Mouse (Mus musculus) spleen, adult 18-20 months (tissue): ENCODE measurements around the gene Celsr1.

Source experiments
- DNase-seq, 2 experiments: peaks; one replicate each; pipeline ENCODE4 v3.0.0; 2022; ENCODE audit warnings: mixed read lengths in 2 of 2

Gene Celsr1

DNA sequence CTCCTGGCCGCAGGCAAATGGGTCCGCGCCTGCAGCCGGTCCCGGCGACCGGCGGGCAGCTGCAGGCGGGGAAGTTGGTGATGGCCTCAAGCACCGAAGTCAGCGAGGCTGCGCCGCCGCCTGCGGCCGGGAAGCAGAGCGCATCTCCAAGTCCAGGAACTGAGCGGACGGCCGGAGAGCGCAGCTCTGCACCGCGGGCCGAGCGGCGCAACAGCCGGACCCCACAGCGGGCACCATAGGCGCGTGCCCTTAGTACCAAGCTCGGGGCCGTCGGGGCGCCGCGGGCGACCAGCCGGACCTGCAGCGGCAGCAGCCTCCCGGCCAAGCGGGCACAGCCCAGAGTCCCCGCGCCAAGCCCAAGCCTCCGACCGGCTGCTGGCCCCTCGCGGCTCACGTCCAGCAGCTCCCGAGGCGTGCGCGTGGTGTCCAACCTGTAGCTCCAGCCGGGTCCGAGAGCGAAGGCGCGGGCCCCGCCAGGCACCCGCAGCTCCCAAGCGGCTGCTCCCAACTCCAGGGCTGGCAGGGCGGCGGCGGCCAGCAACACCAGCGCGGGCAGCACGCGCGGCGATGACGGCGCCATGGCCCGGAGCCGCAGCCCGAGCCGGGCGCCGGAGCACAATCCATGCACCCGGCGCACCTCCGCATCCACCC lies at the start of gene Celsr1:
TSS of gene Celsr1 (minus strand) at position 587 of the 651 bp plus-strand sequence.
- no peak for DNase-seq

DNA sequence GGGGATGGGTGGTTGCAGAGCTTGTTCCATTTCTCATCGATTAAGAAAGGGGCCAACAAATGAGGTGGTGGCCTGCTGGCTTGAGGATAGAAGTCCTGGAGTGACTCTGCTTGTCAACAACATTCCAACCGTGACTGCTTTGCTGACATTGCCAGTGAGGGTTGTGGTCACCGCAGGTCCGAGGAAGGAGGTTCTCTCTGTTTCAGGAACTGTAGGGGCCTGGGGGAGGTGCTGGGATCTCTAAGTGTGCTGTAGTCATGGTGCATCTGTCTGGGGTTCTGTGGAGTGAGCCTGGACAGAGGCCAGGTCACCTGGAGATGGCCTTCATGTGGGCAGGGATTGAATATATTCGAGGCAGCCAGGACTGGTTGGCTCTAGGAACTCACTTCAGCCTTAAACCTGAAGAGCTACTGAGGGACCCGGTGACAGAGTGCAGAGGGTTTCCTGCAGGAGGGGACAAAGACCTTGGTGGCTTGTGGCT lies 49.7 kb upstream of the Celsr1 start:
- no peak for DNase-seq

DNA sequence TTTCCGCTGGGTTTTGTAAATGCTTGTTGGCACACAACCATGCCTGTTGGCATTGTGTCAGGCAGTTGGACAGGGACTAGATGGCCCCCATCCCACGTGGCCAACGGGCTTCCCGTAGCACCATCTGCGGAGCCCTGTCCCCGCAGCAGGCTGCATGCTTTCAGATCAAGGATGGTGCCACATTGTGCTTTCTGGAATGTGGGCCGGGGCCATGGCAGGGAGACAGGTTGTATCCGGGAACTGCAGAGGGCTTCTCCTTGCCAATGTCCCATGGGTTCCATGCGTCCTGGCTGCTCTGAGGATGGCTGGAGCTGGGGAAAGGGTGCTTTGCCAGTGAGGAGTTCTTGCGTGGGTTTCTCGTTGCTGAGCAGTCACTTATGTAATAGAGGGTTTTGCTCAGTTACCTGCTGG lies 49.0 kb upstream of the Celsr1 start:
- no peak for DNase-seq

DNA sequence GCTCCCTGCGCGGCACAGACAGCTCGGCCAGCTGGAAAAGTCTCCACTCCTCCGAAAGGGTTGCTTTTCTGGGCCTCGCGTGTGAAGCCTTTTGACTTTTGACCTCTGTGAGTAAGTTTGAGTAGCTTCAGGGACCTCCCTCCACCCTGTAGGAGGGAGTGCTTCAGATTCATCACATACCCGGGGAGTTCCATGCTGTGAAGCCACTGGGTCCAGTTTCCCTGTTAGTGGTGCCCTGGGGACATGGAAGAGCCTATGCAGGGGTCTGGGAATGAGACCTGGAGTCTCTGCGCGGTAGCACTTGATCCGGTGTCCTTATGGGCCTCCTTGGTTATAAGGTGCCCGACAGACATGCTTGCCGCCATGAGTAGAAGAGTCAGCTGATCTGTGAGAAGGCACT lies 48.1 kb upstream of the Celsr1 start:
- DNase-seq = no peak

DNA sequence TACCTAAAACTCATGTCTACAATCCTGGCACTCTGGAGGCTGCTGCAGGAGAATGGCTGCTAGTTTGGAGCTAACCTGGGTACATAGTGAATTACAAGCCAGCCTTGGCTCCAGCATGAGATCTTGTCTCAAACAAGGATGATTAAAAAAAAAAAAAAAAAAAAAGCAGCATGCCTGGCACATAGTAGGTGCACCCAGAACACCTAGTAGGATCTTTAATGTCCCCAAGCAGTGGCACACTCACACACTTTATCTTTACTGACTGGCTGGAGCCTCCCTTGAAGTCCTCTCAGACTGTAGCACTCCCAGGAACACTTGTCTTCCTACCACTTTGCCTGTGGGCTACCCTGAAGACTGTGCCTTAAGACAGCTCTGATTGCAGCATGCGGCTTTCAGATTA lies 46.8 kb upstream of the Celsr1 start:
- DNase-seq = no peak

DNA sequence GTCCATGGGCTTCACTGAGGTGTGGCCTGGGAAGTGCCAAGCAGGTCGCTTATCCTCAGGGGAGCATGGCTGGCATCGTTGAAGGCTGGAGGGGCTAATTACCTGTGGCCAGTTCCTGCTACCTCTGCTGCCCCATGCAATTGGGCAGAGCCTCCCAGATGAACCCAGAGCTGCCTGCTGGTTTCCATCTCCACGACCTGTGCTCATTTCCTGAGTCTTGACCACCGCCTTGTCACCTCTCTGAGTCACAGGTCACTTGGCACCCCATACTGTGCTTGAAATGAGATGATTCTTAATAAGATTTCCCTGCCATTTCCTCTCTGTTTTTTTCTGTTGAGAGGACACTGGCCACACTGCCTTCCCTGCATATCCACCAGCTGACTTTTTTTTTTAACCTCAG lies 46.3 kb upstream of the Celsr1 start:
- no peak for DNase-seq

DNA sequence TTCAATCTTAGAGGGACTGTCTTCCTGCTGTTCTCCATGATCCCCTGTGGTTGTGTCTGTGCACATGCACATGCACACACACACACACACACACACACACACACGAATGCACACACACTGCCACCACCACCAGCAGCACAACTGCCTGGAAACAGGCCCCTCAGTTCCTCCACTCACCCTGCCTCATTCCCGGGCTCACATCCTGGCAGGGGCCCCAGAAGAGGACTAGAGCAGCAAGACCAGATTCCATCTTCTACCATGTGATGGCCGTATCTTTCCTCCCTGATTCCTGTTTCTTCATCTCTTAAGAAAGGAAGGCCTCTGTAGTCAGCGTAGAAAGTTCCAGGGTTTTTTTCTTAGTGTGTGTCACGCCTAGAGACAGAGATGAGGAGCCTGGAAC lies 45.9 kb upstream of the Celsr1 start:
- no peak for DNase-seq

DNA sequence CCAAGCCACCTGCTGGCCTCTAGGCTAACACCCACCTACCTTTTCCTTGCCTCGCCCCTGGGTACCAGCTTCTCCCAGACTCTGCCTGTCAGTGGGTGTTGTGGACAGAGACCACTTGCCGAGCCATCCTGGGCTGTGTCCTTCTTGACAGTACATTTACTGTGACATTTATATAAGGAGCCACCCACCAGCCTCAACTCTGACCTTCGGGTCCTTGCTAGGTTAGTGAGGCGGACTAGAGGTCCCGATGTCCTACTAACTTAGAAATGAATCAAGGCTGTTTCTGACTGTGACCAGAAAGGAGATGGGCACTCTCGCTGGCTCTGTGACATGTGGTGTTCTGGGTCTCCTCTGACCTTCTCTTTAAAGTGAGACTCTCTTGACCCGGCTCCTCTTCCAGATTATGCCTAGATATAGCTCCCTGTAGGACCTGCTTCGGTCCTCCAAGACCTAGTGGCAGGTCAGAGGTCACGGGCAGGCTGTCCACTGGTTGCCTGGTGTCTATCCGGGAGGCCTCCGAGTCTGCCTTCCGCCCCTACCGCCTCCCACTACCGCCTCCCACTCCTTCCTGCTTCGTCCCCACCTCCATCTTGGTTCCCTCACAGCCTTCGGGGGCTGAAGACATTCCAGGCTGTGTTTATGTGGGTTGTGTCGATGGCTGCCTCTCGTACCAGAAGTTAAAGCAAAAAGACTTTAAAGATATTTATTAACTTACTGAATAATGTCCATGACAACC lies 45.1 kb upstream of the Celsr1 start:
- no peak for DNase-seq

DNA sequence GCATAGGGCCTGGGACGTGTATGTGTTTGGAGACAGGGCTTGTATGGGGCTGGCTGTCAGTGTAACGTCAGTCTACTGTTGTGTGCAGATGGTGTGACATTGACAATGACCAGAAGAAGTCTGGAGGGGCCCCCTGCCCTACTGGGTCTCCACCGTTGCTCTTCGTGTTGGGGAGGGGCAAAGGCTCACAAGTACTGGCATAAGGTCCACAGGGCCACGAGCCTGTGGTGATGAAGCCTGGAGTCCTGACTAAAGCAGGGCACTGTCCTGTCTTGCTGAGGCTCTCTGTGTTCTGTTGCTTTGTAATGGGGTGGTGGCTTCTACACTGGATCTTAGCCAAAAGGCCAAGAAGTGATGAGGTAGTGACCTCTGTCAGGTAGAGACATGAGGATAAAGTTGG lies 44.4 kb upstream of the Celsr1 start:
- no peak for DNase-seq

DNA sequence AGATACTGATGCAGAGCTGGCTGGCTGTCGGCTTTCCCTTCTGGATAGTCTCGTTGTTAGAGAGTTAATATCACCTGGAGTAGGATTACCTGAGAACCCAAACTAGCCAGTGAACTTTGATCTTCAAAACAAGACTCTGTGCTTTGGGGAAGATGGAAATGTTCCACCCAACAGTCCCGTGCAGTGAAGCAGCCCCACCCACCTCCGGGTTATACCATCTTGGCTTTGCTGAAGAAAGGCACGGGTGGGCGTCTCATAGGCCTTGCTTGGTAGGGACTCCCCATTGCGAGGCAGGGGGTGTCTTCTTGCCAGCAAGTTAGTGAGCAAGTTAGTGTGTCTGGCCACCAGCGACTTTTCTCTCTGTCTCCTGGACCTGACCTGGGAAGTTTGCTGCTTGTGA lies 42.8 kb upstream of the Celsr1 start:
- DNase-seq = no peak

DNA sequence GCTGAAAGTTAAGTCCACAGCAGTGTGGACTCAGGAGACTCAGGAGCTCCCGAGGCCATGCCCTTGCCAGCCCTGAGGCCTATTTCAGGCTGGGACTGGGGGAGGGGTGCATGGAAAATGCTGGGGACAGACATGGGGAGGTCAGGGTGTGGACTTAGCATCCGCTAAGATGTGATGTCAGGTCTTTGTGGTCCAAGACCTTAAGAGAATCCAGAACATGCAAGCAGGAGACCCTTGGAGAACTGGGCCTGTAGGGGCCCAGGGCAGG lies 42.4 kb upstream of the Celsr1 start:
- DNase-seq = no peak

DNA sequence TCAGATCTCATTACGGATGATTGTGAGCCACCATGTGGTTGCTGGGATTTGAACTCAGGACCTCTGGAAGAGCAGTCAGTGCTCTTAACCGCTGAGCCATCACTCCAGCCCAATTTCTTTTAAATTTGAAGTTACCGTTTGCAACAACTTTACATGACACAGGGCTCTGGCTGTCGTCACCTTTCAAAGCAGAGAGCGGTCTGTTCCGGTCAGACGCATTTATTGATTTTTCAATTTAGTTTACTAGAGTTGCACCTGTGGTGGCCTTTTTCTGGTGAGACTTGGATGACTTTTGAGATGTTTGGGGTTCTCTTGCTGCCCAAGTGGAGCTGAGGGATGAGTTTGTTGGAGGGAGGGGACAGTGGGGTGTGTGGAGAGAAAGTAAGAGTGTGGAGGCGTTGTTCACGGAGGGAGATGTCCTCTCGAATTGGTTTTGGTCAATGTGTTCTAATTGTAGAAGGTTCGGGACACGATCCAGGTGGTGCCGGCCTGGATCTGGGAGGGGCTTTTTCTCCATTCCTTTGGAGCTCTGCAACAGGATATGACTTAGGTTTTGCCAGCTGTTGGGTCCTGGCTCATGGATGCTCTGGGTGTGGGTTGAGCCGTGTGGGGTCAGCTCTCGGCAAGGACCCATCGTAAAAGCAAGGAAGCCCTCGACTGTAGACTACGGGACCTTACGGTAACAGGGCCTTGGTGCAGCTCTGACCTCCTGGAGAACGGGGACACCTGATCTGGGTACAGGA lies 41.9 kb upstream of the Celsr1 start:
- no peak for DNase-seq

DNA sequence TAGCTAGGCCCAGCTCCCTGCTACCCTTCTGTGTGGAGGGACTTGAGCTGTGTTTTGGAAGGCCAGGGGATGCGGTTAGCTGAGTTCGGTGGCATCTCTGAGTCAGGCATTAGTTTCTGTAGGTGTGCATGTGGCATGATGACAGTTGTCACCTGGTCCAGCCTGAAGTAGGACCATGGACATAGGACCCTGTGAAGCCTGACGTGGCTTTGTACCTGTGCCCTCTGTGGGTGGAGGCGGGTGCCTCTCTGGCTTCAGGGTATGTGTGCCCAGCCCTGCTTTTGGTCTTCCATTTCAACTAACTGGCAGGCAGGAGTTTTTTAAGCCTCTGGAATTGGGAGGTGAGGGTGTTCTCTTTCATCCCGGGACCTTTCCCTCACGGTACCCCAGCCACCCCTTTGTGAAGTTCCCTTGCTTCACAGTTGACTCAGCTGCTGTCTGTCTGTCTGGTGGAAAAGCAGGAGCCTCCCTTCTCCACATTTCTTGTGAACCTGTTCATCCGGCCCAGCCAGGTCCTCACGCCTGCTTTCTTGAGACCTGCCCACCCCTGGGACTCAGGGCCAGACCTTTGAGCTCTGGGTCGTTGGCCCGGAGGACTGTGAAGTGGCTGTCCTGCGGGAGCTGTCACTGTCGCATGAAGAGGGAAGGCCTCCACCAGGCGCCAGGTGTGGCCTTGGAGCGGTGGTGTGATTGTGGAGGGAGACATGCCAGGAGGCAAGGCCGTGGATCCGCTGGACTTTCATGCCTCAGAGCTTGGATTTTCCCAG lies 40.8 kb upstream of the Celsr1 start:
- DNase-seq = no peak

DNA sequence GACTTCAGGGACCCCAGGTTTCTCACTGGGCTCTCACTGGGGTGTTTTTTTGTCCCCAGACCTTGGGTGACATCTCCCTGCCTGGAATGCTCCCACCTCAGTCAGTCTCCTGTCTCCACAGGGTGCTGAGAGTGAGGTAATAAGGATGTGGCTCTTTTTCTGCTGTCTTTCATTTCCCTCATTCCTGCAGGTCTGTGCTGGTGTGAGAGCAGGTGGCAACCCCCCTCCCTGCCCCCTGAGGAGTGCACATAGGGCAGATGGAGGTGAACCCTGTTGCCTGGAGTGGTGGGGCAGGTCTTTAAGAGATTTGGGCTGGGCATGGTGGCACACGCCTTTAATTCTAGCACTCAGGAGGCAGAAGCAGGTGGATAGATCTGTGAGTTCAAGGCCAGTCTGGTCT lies 37.6 kb upstream of the Celsr1 start:
- no peak for DNase-seq

DNA sequence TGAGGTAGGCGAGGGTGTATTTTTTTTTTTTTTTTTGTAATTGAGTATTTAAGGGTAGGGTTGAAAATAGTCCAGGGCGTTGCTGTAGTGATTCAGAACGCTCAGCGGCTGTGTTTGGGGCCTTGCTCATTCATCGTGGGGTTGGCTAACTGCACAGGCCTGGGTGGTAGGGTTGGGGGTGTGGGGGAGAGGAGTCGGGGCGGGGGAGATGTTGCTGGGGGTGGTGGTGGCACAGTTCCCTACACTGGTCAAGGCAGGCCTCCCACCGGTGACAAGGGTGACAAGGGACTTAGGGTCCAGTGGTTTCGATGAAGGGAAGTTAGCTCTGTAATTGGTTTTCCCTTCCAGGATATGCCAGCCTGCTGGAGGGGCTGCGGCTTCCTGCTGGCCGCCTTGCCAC lies 36.8 kb upstream of the Celsr1 start:
- no peak for DNase-seq

DNA sequence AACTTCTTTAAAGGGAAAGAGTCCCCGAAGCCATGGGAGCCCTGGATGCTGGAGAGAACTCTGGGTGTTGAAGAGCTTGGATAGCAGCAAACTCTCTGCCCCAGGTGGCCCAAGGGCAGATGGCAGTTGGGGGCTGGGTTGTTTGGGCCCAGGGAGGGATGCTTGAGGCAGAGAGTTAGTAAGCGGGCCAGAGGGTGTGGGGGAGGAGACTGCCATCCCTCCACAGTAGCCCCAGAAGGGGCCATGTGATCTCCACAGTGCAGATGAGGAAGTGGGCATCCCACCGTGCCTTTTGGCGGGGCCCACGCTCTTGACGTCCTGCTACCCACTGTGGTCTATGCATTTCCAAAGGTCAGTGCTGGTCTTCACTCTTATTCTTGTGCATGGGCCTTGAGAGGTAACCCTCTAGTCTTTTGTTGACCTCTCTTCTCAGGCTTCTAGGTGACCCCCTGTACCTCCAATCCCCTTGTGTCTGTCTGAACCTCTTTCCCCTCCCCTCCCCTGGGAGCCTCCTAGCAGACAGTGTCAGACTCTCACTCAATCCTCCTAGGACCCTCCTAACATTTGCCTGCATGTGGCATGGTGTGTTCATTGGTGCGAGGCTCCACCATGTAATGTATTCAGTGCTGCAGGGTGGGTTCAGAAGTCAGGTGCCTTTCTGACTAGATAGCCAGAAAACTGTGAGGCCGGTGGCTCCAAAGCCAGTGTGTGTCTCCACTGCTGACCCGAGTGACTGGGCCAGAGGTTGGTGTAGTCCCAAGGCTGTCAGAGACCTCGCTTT lies 35.6 kb upstream of the Celsr1 start:
- peak in 1 of 2 experiments; percentile 44 for DNase-seq

DNA sequence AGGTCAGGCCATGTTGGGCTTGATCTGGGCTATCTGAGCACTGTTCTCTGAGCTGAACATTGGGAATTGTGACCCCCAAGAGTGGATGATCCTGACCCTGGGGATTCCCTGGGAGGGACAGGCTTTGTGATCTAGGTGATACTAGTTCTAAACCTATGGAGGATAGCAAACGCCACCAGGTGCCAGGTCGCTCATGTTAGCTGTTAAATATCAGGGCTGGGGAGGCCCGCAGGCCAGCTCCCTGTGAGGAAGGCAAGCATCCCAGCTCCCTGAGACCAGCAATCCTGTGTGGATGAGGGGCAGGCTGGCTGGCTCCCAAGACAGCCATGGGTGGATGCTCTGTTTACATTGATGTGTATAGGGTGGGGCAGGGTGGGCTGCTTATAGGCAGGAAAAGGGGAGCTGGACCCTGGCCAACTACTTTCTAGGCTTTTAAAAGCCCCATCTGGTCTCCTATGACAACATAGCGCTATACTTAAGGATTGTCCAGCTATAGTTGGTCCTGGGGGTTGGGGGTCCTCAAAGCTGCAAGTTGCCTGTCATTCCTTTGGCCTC lies 34.4 kb upstream of the Celsr1 start:
- DNase-seq = no peak

DNA sequence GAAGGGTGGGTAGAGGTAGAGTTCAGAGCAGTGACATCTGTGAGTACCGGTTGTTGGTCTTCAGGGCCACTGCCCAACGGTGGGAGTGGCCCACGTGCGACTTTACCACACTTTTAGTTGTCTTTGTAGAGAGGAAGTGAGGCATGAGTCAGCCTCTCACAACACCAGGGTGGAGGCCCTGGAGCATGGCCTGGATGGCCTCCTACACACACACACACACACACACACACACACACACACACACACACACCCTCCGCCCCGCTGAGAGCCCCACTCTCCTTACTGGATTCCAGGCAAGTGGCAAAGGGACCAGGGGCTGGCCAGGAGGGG lies 34.0 kb upstream of the Celsr1 start:
- peak; percentile 59 to 65 for DNase-seq

DNA sequence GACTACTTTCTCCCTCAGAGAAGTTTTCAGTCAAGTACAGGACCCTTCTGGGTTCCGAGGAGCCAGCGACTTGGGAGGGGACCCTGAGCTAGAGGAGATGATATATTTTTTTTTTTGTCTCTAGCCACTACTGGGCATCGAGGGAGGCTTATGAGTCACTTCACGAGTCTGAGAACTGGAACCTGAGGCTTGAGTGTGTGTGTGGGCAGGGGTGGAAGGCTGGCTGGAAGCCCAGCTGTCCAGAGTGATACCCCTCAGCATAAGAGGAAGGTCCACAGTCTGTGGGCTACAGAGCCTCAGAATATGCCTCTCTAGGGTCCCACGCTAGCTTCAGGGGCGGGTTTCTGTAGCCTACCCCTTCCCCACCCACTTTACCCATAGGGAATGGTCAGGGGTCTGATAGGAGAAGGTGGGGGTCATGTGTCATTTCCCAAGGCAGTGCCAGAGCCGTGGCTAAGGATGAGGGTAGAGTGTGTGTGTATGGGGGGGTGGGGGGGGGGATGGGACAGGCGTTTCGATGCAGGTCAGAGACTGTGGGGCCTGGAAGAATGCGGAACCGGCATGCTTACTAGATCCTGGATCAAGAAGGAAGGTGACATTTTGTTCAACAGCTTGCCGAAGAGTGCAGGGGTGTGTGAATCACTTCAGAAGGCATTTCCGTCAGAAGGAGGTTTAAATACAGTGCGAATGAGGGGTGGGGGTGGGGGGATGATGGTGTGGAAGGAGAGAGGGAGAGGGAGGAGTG lies 33.4 kb upstream of the Celsr1 start:
- DNase-seq = no peak

DNA sequence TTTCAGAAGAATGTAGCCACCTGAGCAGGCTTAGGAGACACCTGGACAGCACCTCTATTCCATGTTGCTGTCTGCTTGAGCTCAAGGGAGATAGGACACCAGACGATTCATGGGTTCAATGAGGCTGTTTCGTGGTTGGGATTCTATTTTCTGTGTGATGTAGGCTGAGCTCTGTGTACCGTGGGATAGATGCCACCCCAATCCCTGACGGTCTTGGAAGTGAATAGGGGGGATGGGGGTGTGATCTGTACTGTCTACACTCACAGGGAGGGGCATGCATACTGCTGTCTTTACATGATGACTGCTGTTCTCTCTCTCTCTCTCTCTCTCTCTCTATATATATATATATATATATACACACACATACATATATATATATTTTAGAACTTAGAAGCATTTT lies 31.8 kb upstream of the Celsr1 start:
- DNase-seq = no peak

DNA sequence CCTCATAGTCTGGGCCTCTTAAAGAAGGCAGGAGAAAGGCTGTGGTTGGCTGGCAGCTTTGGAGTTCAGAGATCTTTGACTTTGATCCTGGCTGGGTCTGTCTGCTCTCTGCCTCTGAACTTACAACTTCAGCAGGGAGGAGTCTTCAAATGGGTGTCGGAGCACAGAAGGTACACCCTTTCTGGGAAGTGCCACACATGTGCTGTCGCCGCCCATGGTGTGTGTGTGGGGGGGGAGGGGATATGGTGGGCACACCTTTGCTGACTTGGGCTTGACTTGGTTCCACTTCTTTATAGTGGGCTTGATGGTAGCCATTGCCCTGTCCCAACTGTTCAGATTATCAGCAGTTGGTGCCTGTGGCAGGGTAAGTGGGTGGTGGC lies 31.3 kb upstream of the Celsr1 start:
- no peak for DNase-seq
